Mouse (Mus musculus) midbrain, embryonic 14.5 days (tissue): Measurements from ENCODE around the gene Itsn1. TPM values are rescaled to one million over a fixed set of nuclear protein-coding genes. Genes with fewer than 3 reads are reported as not detected.

Source experiments
- ATAC-seq: fragments of 200-750 bp; cut with Nextera tagmentation; 2 replicates; pipeline ENCODE4 v1.8.0; 2017; ENCODE audit warnings: moderate number of reproducible peaks, moderate library complexity; ENCODE audit not compliant: low FRiP score, low TSS enrichment
- DNase-seq: peaks from one replicate; pipeline ENCODE4 v3.0.0-alpha.2; 2015
- H3K27ac ChIP-seq: fragments of 300-500 bp; sonication (generic); replicated peaks from 2 replicates; pipeline ENCODE4 v1.5.1; 2014; ENCODE audit warnings: mild to moderate bottlenecking, low read depth, low read length, moderate library complexity
- H3K27me3 ChIP-seq: fragments of 300-500 bp; sonication (generic); 2 replicates; pipeline ENCODE4 v1.6.1; 2014; ENCODE audit warnings: low read length, control low read depth, mixed read lengths; ENCODE audit not compliant: control insufficient read depth, insufficient read depth
- H3K36me3 ChIP-seq: fragments of 300-500 bp; sonication (generic); 2 replicates; pipeline ENCODE4 v1.6.1; 2014; ENCODE audit warnings: low read length, control low read depth; ENCODE audit not compliant: control insufficient read depth, insufficient read depth
- H3K4me1 ChIP-seq: fragments of 300-500 bp; sonication (generic); 2 replicates; pipeline ENCODE4 v1.6.1; 2014; ENCODE audit warnings: mild to moderate bottlenecking, antibody characterized with exemption, low read length, control low read depth; ENCODE audit not compliant: control insufficient read depth, insufficient read depth
- H3K4me2 ChIP-seq: fragments of 300-500 bp; sonication (generic); 2 replicates; pipeline ENCODE4 v1.6.1; 2014; ENCODE audit warnings: mild to moderate bottlenecking, low read length, moderate library complexity
- H3K4me3 ChIP-seq: fragments of 300-500 bp; sonication (generic); replicated peaks from 2 replicates; pipeline ENCODE4 v1.5.1; 2014; ENCODE audit warnings: low read depth, low read length
- H3K9ac ChIP-seq: fragments of 300-500 bp; sonication (generic); replicated peaks from 2 replicates; pipeline ENCODE4 v1.6.1; 2014; ENCODE audit warnings: mild to moderate bottlenecking, low read length, moderate library complexity
- H3K9me3 ChIP-seq: fragments of 300-500 bp; sonication (generic); 2 replicates; pipeline ENCODE4 v1.6.1; 2016; ENCODE audit warnings: low read length, control low read depth, mixed read lengths; ENCODE audit not compliant: control insufficient read depth
- WGBS: fragments of 180-500 bp; shearing (Covaris S2); extraction: QIAGEN DNeasy Blood & Tissue Kit; methylation state at CpG from one replicate; pipeline ENCODE4 v1.1.7; 2014; 5-methylcytosine and 5-hydroxymethylcytosine counted together
- polyA plus RNA-seq: library from polyadenylated mRNA; unstranded; fragments of >200 nt; fragmentation: Nextera tagmentation; extraction: Ambion mirVana; gene quantifications from 2 replicates; pipeline ENCODE4 v1.2.1, GENCODE M21; 2014

The Itsn1 gene
- polyA plus RNA-seq, 1 experiment from 2014 or later, result 67.5 TPM

GRCm38 (mm10) chr16:91802461-91803062, 73.5 kb downstream of the Itsn1 start:
- Histone ChIP-seq H3K27ac (no peak overlapping the region), H3K9me3 (no peaks in the 10 kb centered on the region), H3K4me3 (no peak overlapping the region), H3K4me1 (no peaks in the 10 kb centered on the region), H3K4me2 (no peak overlapping the region), H3K9ac (no peak overlapping the region), H3K36me3 (peaks cover 57% of the 10 kb centered on the region), H3K27me3 (no peaks in the 10 kb centered on the region)
- WGBS, result 90% methylated on average over 5 of the region's 5 CpGs
- ATAC-seq (no peak), DNase-seq (no peak)

- no peak overlapping the region for H3K27ac ChIP-seq
- DNase-seq, result no peak
- H3K4me1 ChIP-seq, result no peaks in the 10 kb centered on the region
- H3K27me3 ChIP-seq, result no peaks in the 10 kb centered on the region
- peaks cover 68% of the 10 kb centered on the region for H3K36me3 ChIP-seq
- H3K9ac ChIP-seq, result no peak overlapping the region
- H3K9me3 ChIP-seq, result no peaks in the 10 kb centered on the region
- no peak for ATAC-seq
- H3K4me3 ChIP-seq, result no peak overlapping the region
- no peak overlapping the region for H3K4me2 ChIP-seq
- WGBS, result 95% methylated on average over 8 of the region's 8 CpGs
Measured at GRCm38 (mm10) chr16:91804418-91804817, 75.3 kb downstream of the Itsn1 start.

- Histone ChIP-seq H3K27me3 (no peaks in the 10 kb centered on the region), H3K4me2 (no peak overlapping the region), H3K36me3 (peaks cover 71% of the 10 kb centered on the region), H3K9me3 (no peaks in the 10 kb centered on the region), H3K4me1 (no peaks in the 10 kb centered on the region), H3K27ac (no peak overlapping the region), H3K4me3 (no peak overlapping the region), H3K9ac (no peak overlapping the region)
- ATAC-seq, result no peak
- 83% methylated on average over 5 of the region's 5 CpGs for WGBS
- DNase-seq, result no peak
Measured at GRCm38 (mm10) chr16:91804831-91805230, 75.8 kb downstream of the Itsn1 start.

GRCm38 (mm10) chr16:91810235-91810634, 81.2 kb downstream of the Itsn1 start:
- H3K36me3 ChIP-seq, result peaks cover 58% of the 10 kb centered on the region

GRCm38 (mm10) chr16:91811339-91811738, 82.3 kb downstream of the Itsn1 start:
- no peaks in the 10 kb centered on the region for H3K4me1 ChIP-seq
- no peaks in the 10 kb centered on the region for H3K9me3 ChIP-seq
- no peak overlapping the region for H3K27ac ChIP-seq
- no peaks in the 10 kb centered on the region for H3K27me3 ChIP-seq
- 89% methylated on average over 7 of the region's 7 CpGs for WGBS
- H3K4me2 ChIP-seq, result no peak overlapping the region
- H3K36me3 ChIP-seq, result peaks cover 59% of the 10 kb centered on the region
- DNase-seq (no peak), ATAC-seq (no peak)
- no peak overlapping the region for H3K4me3 ChIP-seq
- no peak overlapping the region for H3K9ac ChIP-seq

More at GRCm38 (mm10) chr16:91810235-91810634, 81.2 kb downstream of the Itsn1 start:
- Histone ChIP-seq H3K4me2 (no peak overlapping the region), H3K27ac (no peak overlapping the region), H3K9ac (no peak overlapping the region), H3K4me3 (no peak overlapping the region), H3K4me1 (no peaks in the 10 kb centered on the region), H3K27me3 (no peaks in the 10 kb centered on the region), H3K9me3 (no peaks in the 10 kb centered on the region)
- DNase-seq (no peak), ATAC-seq (no peak)
- 94% methylated on average over 7 of the region's 7 CpGs for WGBS

- H3K4me3 ChIP-seq, result no peak overlapping the region
- H3K27ac ChIP-seq, result no peak overlapping the region
- no peaks in the 10 kb centered on the region for H3K9me3 ChIP-seq
- H3K4me1 ChIP-seq, result no peaks in the 10 kb centered on the region
- H3K27me3 ChIP-seq, result no peaks in the 10 kb centered on the region
- peaks cover 60% of the 10 kb centered on the region for H3K36me3 ChIP-seq
- no peak overlapping the region for H3K4me2 ChIP-seq
- 95% methylated on average over 9 of the region's 9 CpGs for WGBS
- no peak for ATAC-seq
- DNase-seq, result no peak
- H3K9ac ChIP-seq, result no peak overlapping the region
Measured at GRCm38 (mm10) chr16:91811876-91812275, 82.8 kb downstream of the Itsn1 start.

- no peak overlapping the region for H3K9ac ChIP-seq
- no peaks in the 10 kb centered on the region for H3K4me1 ChIP-seq
- DNase-seq (no peak), ATAC-seq (no peak)
- 90% methylated on average over 6 of the region's 6 CpGs for WGBS
- no peak overlapping the region for H3K4me3 ChIP-seq
- no peaks in the 10 kb centered on the region for H3K9me3 ChIP-seq
- H3K27me3 ChIP-seq, result no peaks in the 10 kb centered on the region
- H3K36me3 ChIP-seq, result peaks cover 67% of the 10 kb centered on the region
- H3K27ac ChIP-seq, result no peak overlapping the region
- no peak overlapping the region for H3K4me2 ChIP-seq
Measured at GRCm38 (mm10) chr16:91813543-91813942, 84.5 kb downstream of the Itsn1 start.

GRCm38 (mm10) chr16:91815067-91815466, 86.0 kb downstream of the Itsn1 start:
- Histone ChIP-seq H3K9me3 (no peaks in the 10 kb centered on the region), H3K4me1 (no peaks in the 10 kb centered on the region), H3K4me2 (no peak overlapping the region), H3K27ac (no peak overlapping the region), H3K27me3 (no peaks in the 10 kb centered on the region), H3K9ac (no peak overlapping the region), H3K36me3 (peaks cover 71% of the 10 kb centered on the region), H3K4me3 (no peak overlapping the region)
- no peak for DNase-seq
- no peak for ATAC-seq
- 93% methylated on average over 3 of the region's 3 CpGs for WGBS

GRCm38 (mm10) chr16:91820299-91820698, 91.2 kb downstream of the Itsn1 start:
- H3K4me2 ChIP-seq, result no peak overlapping the region
- DNase-seq (no peak), ATAC-seq (no peak)
- H3K36me3 ChIP-seq, result peaks cover 83% of the 10 kb centered on the region
- no peak overlapping the region for H3K4me3 ChIP-seq
- no peak overlapping the region for H3K9ac ChIP-seq
- no peak overlapping the region for H3K27ac ChIP-seq
- no peaks in the 10 kb centered on the region for H3K9me3 ChIP-seq
- 94% methylated on average over 8 of the region's 8 CpGs for WGBS
- no peaks in the 10 kb centered on the region for H3K4me1 ChIP-seq
- H3K27me3 ChIP-seq, result no peaks in the 10 kb centered on the region
